Comparison of ENCODE assay signal across 8 mouse cellular contexts in genomic region chr8:47713171-47713663, GRCm38 (mm10). TPM values are rescaled to one million over a fixed set of nuclear protein-coding genes. Genes with fewer than 3 reads are reported as not detected.
DNase-seq lines count a peak whose midpoint lies in the region; ATAC-seq and TF ChIP-seq lines count a peak whose summit lies in the region.

No protein-coding gene starts in this region.

- peaks cover 5% of the 10 kb centered on the region; the same call in 1 of the 2 replicates for H3K4me1 ChIP-seq in heart, embryonic 11.5 days (ENCODE audit: control insufficient read depth, insufficient read depth, low read length)
- H3K4me1 ChIP-seq in embryonic facial prominence, embryonic 13.5 days: peaks cover 16% of the 10 kb centered on the region
- H3K4me1 ChIP-seq in lung, embryonic 14.5 days (ENCODE audit: insufficient read depth): 0 out of 2 replicates have a peak, but pooled peaks cover 2% of the 10 kb centered on the region
- peaks cover 5% of the 10 kb centered on the region for H3K4me1 ChIP-seq in olfactory bulb, adult 2 months (ENCODE audit: control insufficient read depth, insufficient read depth, low read length)

- TF ChIP-seq CTCF in lung, embryonic 14.5 days (IDR thresholded peaks at IDR 0.05; ENCODE audit: low read depth): no peak
- no peak for TF ChIP-seq CTCF in olfactory bulb, adult 2 months (IDR thresholded peaks at IDR 0.05; ENCODE audit: insufficient read depth, low read depth, low read length)

- peaks cover 9% of the 10 kb centered on the region; the same call in 1 of the 2 replicates for H3K36me3 ChIP-seq in heart, embryonic 11.5 days (ENCODE audit: control insufficient read depth, insufficient read depth, low read length)
- peaks cover 23% of the 10 kb centered on the region for H3K36me3 ChIP-seq in embryonic facial prominence, embryonic 13.5 days
- H3K36me3 ChIP-seq in lung, embryonic 14.5 days (ENCODE audit: insufficient read depth): peaks cover 25% of the 10 kb centered on the region

- peak overlapping the region; percentile 85 for H3K4me3 ChIP-seq in heart, embryonic 11.5 days (ENCODE audit: low read depth, low read length)
- peak overlapping the region; percentile 99 for H3K4me3 ChIP-seq in embryonic facial prominence, embryonic 13.5 days
- peak overlapping the region; percentile 94 for H3K4me3 ChIP-seq in lung, embryonic 14.5 days (ENCODE audit: low read depth, low read length)
- peak overlapping the region; percentile 88 for H3K4me3 ChIP-seq in olfactory bulb, adult 2 months (ENCODE audit: insufficient read depth, low read depth, low read length)

- DNase-seq in heart, adult 18-20 months: no peak
- peak; percentile 54 for DNase-seq in ES-CJ7 (ENCODE audit: low read depth, low spot score)
- peak; percentile 71 for DNase-seq in induced T-regulatory cell, adult 2 months (ENCODE audit: low read depth)
- DNase-seq in lung, embryonic 14.5 days: peak; percentile 67
- no peak for DNase-seq in layer of hippocampus, adult 18-20 months (ENCODE audit: low spot score in 2 of 2)

- no peak for TF ChIP-seq POLR2A in olfactory bulb, adult 2 months (IDR thresholded peaks at IDR 0.05; ENCODE audit: insufficient read depth, low read depth, low read length)

- peak overlapping the region; percentile 77 for H3K4me2 ChIP-seq in heart, embryonic 11.5 days
- peak overlapping the region; percentile 73 for H3K4me2 ChIP-seq in embryonic facial prominence, embryonic 13.5 days
- H3K4me2 ChIP-seq in lung, embryonic 14.5 days: peak overlapping the region; percentile 82

- H3K27ac ChIP-seq in heart, embryonic 11.5 days (ENCODE audit: low read depth, low read length): peak overlapping the region; percentile 95
- H3K27ac ChIP-seq in embryonic facial prominence, embryonic 13.5 days: peak overlapping the region; percentile 97
- H3K27ac ChIP-seq in lung, embryonic 14.5 days (ENCODE audit: low read depth): peak overlapping the region; percentile 94
- peak overlapping the region; percentile 78 for H3K27ac ChIP-seq in olfactory bulb, adult 2 months (ENCODE audit: insufficient read depth, low read depth, low read length)

- no peaks in the 10 kb centered on the region for H3K27me3 ChIP-seq in heart, embryonic 11.5 days (ENCODE audit: control insufficient read depth, insufficient read depth, low read length)
- H3K27me3 ChIP-seq in embryonic facial prominence, embryonic 13.5 days: no peaks in the 10 kb centered on the region
- H3K27me3 ChIP-seq in lung, embryonic 14.5 days (ENCODE audit: insufficient read depth, low read length): no peaks in the 10 kb centered on the region

- ATAC-seq in heart, embryonic 11.5 days (replicated peaks; ENCODE audit: insufficient number of reproducible peaks, low FRiP score, low TSS enrichment): peak; percentile 32
- ATAC-seq in embryonic facial prominence, embryonic 13.5 days (ENCODE audit: insufficient number of reproducible peaks, insufficient read depth, low FRiP score, low TSS enrichment, low read depth): peak; percentile 20
- ATAC-seq in lung, embryonic 14.5 days (ENCODE audit: insufficient read depth): peak; percentile 62

- H3K9ac ChIP-seq in heart, embryonic 11.5 days (ENCODE audit: low read depth, low read length): peak overlapping the region; percentile 77
- peak overlapping the region; percentile 93 for H3K9ac ChIP-seq in embryonic facial prominence, embryonic 13.5 days
- peak overlapping the region; percentile 80 for H3K9ac ChIP-seq in lung, embryonic 14.5 days

- H3K9me3 ChIP-seq in heart, embryonic 11.5 days (replicated peaks; ENCODE audit: control insufficient read depth, low read length): no peaks in the 10 kb centered on the region
- no peaks in the 10 kb centered on the region for H3K9me3 ChIP-seq in embryonic facial prominence, embryonic 13.5 days
- no peaks in the 10 kb centered on the region for H3K9me3 ChIP-seq in lung, embryonic 14.5 days (ENCODE audit: low read depth, low read length)

- WGBS in heart, embryonic 11.5 days (ENCODE audit: insufficient replicate concordance): 0% methylated on average over 34 of the region's 44 CpGs
- WGBS in embryonic facial prominence, embryonic 13.5 days: under 1% methylated on average over 41 of the region's 44 CpGs
- WGBS in lung, embryonic 14.5 days: under 1% methylated on average over 44 of the region's 44 CpGs
- under 1% methylated on average over 44 of the region's 44 CpGs for WGBS in olfactory bulb, adult 2 months

RNA-seq across cellular contexts. Expression of gene Cdkn2aip, which starts 0.5 kb away (rescaled TPM):
- polyA plus RNA-seq in heart, embryonic 11.5 days (2014; fragmentation: Nextera tagmentation; extraction: Ambion mirVana): 20.6 and 21.6 TPM in 2 replicates
- total RNA-seq in heart, adult 18-20 months (2021): 1 to 10 TPM; 9.0 to 9.1 TPM
- polyA plus RNA-seq in embryonic facial prominence, embryonic 13.5 days (2015; fragmentation: Nextera tagmentation; extraction: Ambion mirVana): 26.5 and 27.9 TPM in 2 replicates
- 24.3 and 25.2 TPM in 2 replicates for polyA plus RNA-seq in lung, embryonic 14.5 days (2014; fragmentation: Nextera tagmentation; extraction: Ambion mirVana)
- not detected in 2 replicates for polyA plus RNA-seq in olfactory bulb, adult 2 months (2012; ENCODE audit: insufficient read depth, insufficient read length, low replicate concordance, missing spikeins)
- total RNA-seq in layer of hippocampus, adult 18-20 months (2021): 10 to 100 TPM; 18.1 to 18.2 TPM

RNA-seq across cellular contexts. Expression of gene Ing2, which starts 37.9 kb away (rescaled TPM):
- 6.8 and 10.4 TPM in 2 replicates for polyA plus RNA-seq in heart, embryonic 11.5 days (2014; fragmentation: Nextera tagmentation; extraction: Ambion mirVana)
- 1 to 10 TPM; 3.8 to 4.1 TPM for total RNA-seq in heart, adult 18-20 months (2021)
- 12.3 and 14.9 TPM in 2 replicates for polyA plus RNA-seq in embryonic facial prominence, embryonic 13.5 days (2015; fragmentation: Nextera tagmentation; extraction: Ambion mirVana)
- polyA plus RNA-seq in lung, embryonic 14.5 days (2014; fragmentation: Nextera tagmentation; extraction: Ambion mirVana): 11.8 and 14.6 TPM in 2 replicates
- not detected in 2 replicates for polyA plus RNA-seq in olfactory bulb, adult 2 months (2012; ENCODE audit: insufficient read depth, insufficient read length, low replicate concordance, missing spikeins)
- total RNA-seq in layer of hippocampus, adult 18-20 months (2021): 10 to 100 TPM; 35.0 to 40.0 TPM

Comparison
In these comparisons a context has a peak if more than half of its experiments do, and no peak if none do; other contexts are left out.
1. DNase-seq: peak in ES-CJ7 (single experiment), induced T-regulatory cell, adult 2 months (single experiment) and lung, embryonic 14.5 days (single experiment); none in heart, adult 18-20 months (0 of 2) and layer of hippocampus, adult 18-20 months (0 of 2).
2. Peak in every context shown above with its lines, with median percentiles within 50 percentile points of each other: ATAC-seq, H3K27ac ChIP-seq, H3K4me2 ChIP-seq, H3K4me3 ChIP-seq and H3K9ac ChIP-seq.